Mouse (Mus musculus) thymus, postnatal 10 days (tissue): ENCODE data around the gene Cyp4f15.
"Not testable (repeated sequence)": the region's sequence is repeated elsewhere in the genome, so short reads cannot be mapped to it uniquely, and the experiment has no call there.

ENCODE experiments used
- DNase-seq, 2 experiments: peaks; one replicate each; pipeline ENCODE4 v3.0.0; 2021; ENCODE audit warnings: low spot score in 2 of 2

Cyp4f15 gene

GRCm38 (mm10) chr17:32685048-32685750 lies at the start of gene Cyp4f15:
Gene Cyp4f15, plus strand, starts transcription at chr17:32685627.
- DNase-seq, result no peak

- DNase-seq, result no peak
Measured at GRCm38 (mm10) chr17:32636341-32636740, 49.1 kb upstream of the Cyp4f15 start.

GRCm38 (mm10) chr17:32637151-32637550 lies 48.3 kb upstream of the Cyp4f15 start:
- DNase-seq, result no peak

- DNase-seq, result no peak
Measured at GRCm38 (mm10) chr17:32646631-32647030, 38.8 kb upstream of the Cyp4f15 start.

GRCm38 (mm10) chr17:32653860-32654259 lies 31.6 kb upstream of the Cyp4f15 start:
- DNase-seq, result no peak

GRCm38 (mm10) chr17:32657041-32657440 lies 28.4 kb upstream of the Cyp4f15 start:
- no peak for DNase-seq

GRCm38 (mm10) chr17:32658246-32658645 lies 27.2 kb upstream of the Cyp4f15 start:
- no peak for DNase-seq

- no peak for DNase-seq
Measured at GRCm38 (mm10) chr17:32658712-32659111, 26.7 kb upstream of the Cyp4f15 start, which contains the start of gene Cyp4f40. Gene Cyp4f40, plus strand, starts transcription at chr17:32658900.

GRCm38 (mm10) chr17:32673976-32674375 lies 11.5 kb upstream of the Cyp4f15 start:
- no peak for DNase-seq

GRCm38 (mm10) chr17:32676040-32676635 lies 9.3 kb upstream of the Cyp4f15 start:
- DNase-seq, result peak; percentile 17 to 20

GRCm38 (mm10) chr17:32680404-32680803 lies 5.0 kb upstream of the Cyp4f15 start:
- peak; percentile 23 to 64 for DNase-seq

GRCm38 (mm10) chr17:32686722-32687121 lies 1.3 kb downstream of the Cyp4f15 start:
- DNase-seq, result no peak

GRCm38 (mm10) chr17:32690959-32691358 lies 5.5 kb downstream of the Cyp4f15 start:
- no peak for DNase-seq

GRCm38 (mm10) chr17:32702826-32703225 lies 17.4 kb downstream of the Cyp4f15 start:
- DNase-seq, result peak; percentile 12 to 39

- not testable (repeated sequence) for DNase-seq
Measured at GRCm38 (mm10) chr17:32710541-32710940, 25.1 kb downstream of the Cyp4f15 start.

- not testable (repeated sequence) for DNase-seq
Measured at GRCm38 (mm10) chr17:32722151-32722550, 36.7 kb downstream of the Cyp4f15 start.

GRCm38 (mm10) chr17:32722771-32723170 lies 37.3 kb downstream of the Cyp4f15 start:
- DNase-seq, result no peak

- not testable (repeated sequence) for DNase-seq
Measured at GRCm38 (mm10) chr17:32726360-32726759, 40.9 kb downstream of the Cyp4f15 start.

GRCm38 (mm10) chr17:32729029-32729428 lies 43.6 kb downstream of the Cyp4f15 start:
- no peak for DNase-seq

GRCm38 (mm10) chr17:32738406-32738805 lies 53.0 kb downstream of the Cyp4f15 start:
- no peak for DNase-seq

GRCm38 (mm10) chr17:32741057-32741456 lies 55.6 kb downstream of the Cyp4f15 start:
- no peak for DNase-seq

- no peak for DNase-seq
Measured at GRCm38 (mm10) chr17:32750611-32751010, 65.2 kb downstream of the Cyp4f15 start.
